In the genomic region with DNA sequence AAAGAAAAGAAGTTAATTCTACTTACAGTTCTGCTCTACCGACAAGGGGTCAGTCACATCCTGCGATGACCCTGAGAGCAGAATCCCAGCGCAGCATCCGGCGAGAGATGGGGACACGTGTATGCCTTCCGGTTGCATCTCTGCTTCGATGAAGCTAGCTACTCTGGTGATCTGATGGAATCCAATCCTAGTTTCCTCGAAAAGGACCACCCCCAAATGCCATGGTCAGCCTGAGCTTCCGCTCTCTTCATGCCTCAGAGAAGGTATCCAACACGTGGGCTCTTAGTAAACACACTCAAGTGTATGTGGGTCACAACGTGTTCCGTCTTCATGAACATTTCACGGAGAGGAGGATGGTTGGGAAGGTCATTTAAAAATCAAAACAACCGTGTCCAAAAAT, we compare ENCODE assay signal across 22 mouse cellular contexts. TPM values are rescaled to one million over a fixed set of nuclear protein-coding genes. Genes with fewer than 3 reads are reported as not detected.
DNase-seq lines count a peak whose midpoint lies in the region; ATAC-seq and TF ChIP-seq lines count a peak whose summit lies in the region.
"Had no signal": no experiment of that assay in that cellular context is flagged by ENCODE, and none has a peak within 500 bp of the region (broad histone marks: within the 10 kb centered on the region; RNA-seq: fewer than 3 reads in every experiment).

No protein-coding gene starts in this region.

- H3K4me2 ChIP-seq in limb, embryonic 12.5 days: no peak overlapping the region
- H3K4me2 ChIP-seq: forebrain, embryonic 15.5 days; hindbrain, embryonic 14.5 days; liver, embryonic 12.5 days; lung, embryonic 15.5 days; midbrain, embryonic 11.5 days; neural tube, embryonic 15.5 days had no signal

- H3K4me3 ChIP-seq in limb, embryonic 12.5 days (replicated peaks): no peak overlapping the region
- H3K4me3 ChIP-seq in limb, embryonic 10.5 days: no peak overlapping the region
- peak overlapping the region; percentile 61 for H3K4me3 ChIP-seq in bone marrow, adult 2 months (replicated peaks; ENCODE audit: control insufficient read depth, low read depth, low read length)
- no peak overlapping the region for H3K4me3 ChIP-seq in hindbrain, embryonic 10.5 days
- H3K4me3 ChIP-seq: embryonic facial prominence, embryonic 10.5 days; forebrain, embryonic 15.5 days; heart, adult 2 months; liver, embryonic 12.5 days; lung, embryonic 15.5 days; neural tube, embryonic 15.5 days had no signal

- DNase-seq in limb, embryonic 10.5 days (ENCODE audit: low spot score): no peak
- DNase-seq in A20 (ENCODE audit: low read depth, low spot score): peak; percentile 79
- DNase-seq in naive thymus-derived CD4-positive, alpha-beta T cell, adult 2 months (ENCODE audit: low read depth): peak; percentile 46
- DNase-seq in thymus, postnatal 14 days: no peak
- no peak for DNase-seq in hindbrain, embryonic 10.5 days (ENCODE audit: low spot score)
- DNase-seq: adrenal gland, adult 8-10 months; cerebellum, adult 9-10 months; gastrocnemius, postnatal 10 days; heart, adult 2 months; left cerebral cortex, postnatal 4 days; lung, postnatal 4 days; thymus, postnatal 4 days had no signal

- H3K9me3 ChIP-seq in limb, embryonic 12.5 days: no peaks in the 10 kb centered on the region
- H3K9me3 ChIP-seq in limb, embryonic 10.5 days (replicated peaks): no peaks in the 10 kb centered on the region
- H3K9me3 ChIP-seq in hindbrain, embryonic 10.5 days: 0 out of 2 replicates have a peak, but pooled peaks cover 3% of the 10 kb centered on the region
- H3K9me3 ChIP-seq: forebrain, embryonic 15.5 days; liver, embryonic 12.5 days; lung, embryonic 15.5 days; neural tube, embryonic 15.5 days had no signal

- H3K9ac ChIP-seq in limb, embryonic 12.5 days (replicated peaks): no peak overlapping the region
- H3K9ac ChIP-seq: forebrain, embryonic 15.5 days; hindbrain, embryonic 14.5 days; liver, embryonic 12.5 days; lung, embryonic 15.5 days; neural tube, embryonic 15.5 days had no signal

- H3K36me3 ChIP-seq in limb, embryonic 12.5 days: no peaks in the 10 kb centered on the region
- no peaks in the 10 kb centered on the region for H3K36me3 ChIP-seq in limb, embryonic 10.5 days
- H3K36me3 ChIP-seq in hindbrain, embryonic 10.5 days: no peaks in the 10 kb centered on the region
- H3K36me3 ChIP-seq: embryonic facial prominence, embryonic 10.5 days; forebrain, embryonic 15.5 days; liver, embryonic 12.5 days; lung, embryonic 15.5 days; neural tube, embryonic 15.5 days had no signal

- ATAC-seq in limb, embryonic 12.5 days (ENCODE audit: insufficient number of reproducible peaks, insufficient read depth, low FRiP score, low TSS enrichment, low read depth): no peak
- ATAC-seq: forebrain, embryonic 15.5 days; intestine, embryonic 16.5 days; liver, embryonic 12.5 days had no signal

- peak; percentile 8; the same call in 1 of the 2 replicates for TF ChIP-seq CTCF in bone marrow, adult 2 months (IDR thresholded peaks at IDR 0.05; ENCODE audit: control insufficient read depth, insufficient read depth, low read length)

- TF ChIP-seq POLR2A in bone marrow, adult 2 months (IDR thresholded peaks at IDR 0.05; ENCODE audit: borderline replicate concordance, control insufficient read depth, low read depth, low read length): no peak

- no peaks in the 10 kb centered on the region for H3K4me1 ChIP-seq in limb, embryonic 12.5 days (replicated peaks)
- H3K4me1 ChIP-seq in limb, embryonic 10.5 days: no peaks in the 10 kb centered on the region
- H3K4me1 ChIP-seq in bone marrow, adult 2 months (ENCODE audit: control insufficient read depth, insufficient read depth, low read length): peaks cover 4% of the 10 kb centered on the region
- H3K4me1 ChIP-seq in hindbrain, embryonic 10.5 days (replicated peaks): no peaks in the 10 kb centered on the region
- H3K4me1 ChIP-seq: embryonic facial prominence, embryonic 10.5 days; forebrain, embryonic 15.5 days; liver, embryonic 12.5 days; lung, embryonic 15.5 days; neural tube, embryonic 15.5 days had no signal

- 91% methylated on average over 15 of the region's 15 CpGs for WGBS in limb, embryonic 12.5 days
- 91% methylated on average over 15 of the region's 15 CpGs for WGBS in limb, embryonic 10.5 days
- 81% methylated on average over 15 of the region's 15 CpGs for WGBS in bone marrow, adult 2 months
- 93% methylated on average over 15 of the region's 15 CpGs for WGBS in hindbrain, embryonic 10.5 days

- no peaks in the 10 kb centered on the region for H3K27me3 ChIP-seq in limb, embryonic 12.5 days
- H3K27me3 ChIP-seq in limb, embryonic 10.5 days (ENCODE audit: low read depth, poor library complexity, severe bottlenecking): no peaks in the 10 kb centered on the region
- H3K27me3 ChIP-seq in hindbrain, embryonic 10.5 days (ENCODE audit: insufficient read depth, poor library complexity, severe bottlenecking): no peaks in the 10 kb centered on the region
- H3K27me3 ChIP-seq: forebrain, embryonic 15.5 days; liver, embryonic 12.5 days; lung, embryonic 15.5 days; neural tube, embryonic 15.5 days had no signal

- 0 out of 2 replicates have a peak overlapping the region, but pooled peaks have one; percentile 25 for H3K27ac ChIP-seq in limb, embryonic 12.5 days
- H3K27ac ChIP-seq in limb, embryonic 10.5 days: no peak overlapping the region
- peak overlapping the region; percentile 41 for H3K27ac ChIP-seq in bone marrow, adult 2 months (ENCODE audit: control insufficient read depth, insufficient read depth, low read depth, low read length, poor library complexity)
- H3K27ac ChIP-seq in hindbrain, embryonic 10.5 days: no peak overlapping the region
- H3K27ac ChIP-seq: embryonic facial prominence, embryonic 10.5 days; forebrain, embryonic 15.5 days; heart, adult 2 months; hindbrain, embryonic 14.5 days; liver, embryonic 12.5 days; lung, embryonic 15.5 days; neural tube, embryonic 15.5 days had no signal

RNA-seq across cellular contexts. Expression of a gene that starts 0.6 kb away (rescaled TPM):
- polyA plus RNA-seq in limb, embryonic 12.5 days (2016; fragmentation: Nextera tagmentation; extraction: Ambion mirVana): 0.52 and 0.55 TPM in 2 replicates
- 0.19 and 0.28 TPM in 2 replicates for polyA plus RNA-seq in limb, embryonic 10.5 days (2016; fragmentation: Nextera tagmentation; extraction: Ambion mirVana)
- 4.2 and 17.4 TPM in 2 replicates for polyA plus RNA-seq in bone marrow, adult 2 months (2011; ENCODE audit: insufficient read depth, insufficient read length, low replicate concordance, missing spikeins)
- polyA plus RNA-seq in hindbrain, embryonic 10.5 days (2016; fragmentation: Nextera tagmentation; extraction: Ambion mirVana): 0.15 and 0.52 TPM in 2 replicates

RNA-seq across cellular contexts. Expression of a gene that starts 27.1 kb away (rescaled TPM):
- 0.31 and 0.40 TPM in 2 replicates for polyA plus RNA-seq in limb, embryonic 12.5 days (2016; fragmentation: Nextera tagmentation; extraction: Ambion mirVana)
- polyA plus RNA-seq in limb, embryonic 10.5 days (2016; fragmentation: Nextera tagmentation; extraction: Ambion mirVana): 0.18 and 0.25 TPM in 2 replicates
- polyA plus RNA-seq in bone marrow, adult 2 months (2011; ENCODE audit: insufficient read depth, insufficient read length, low replicate concordance, missing spikeins): 2.2 and 6.0 TPM in 2 replicates
- polyA plus RNA-seq in hindbrain, embryonic 10.5 days (2016; fragmentation: Nextera tagmentation; extraction: Ambion mirVana): 0.24 and 0.29 TPM in 2 replicates

RNA-seq across cellular contexts. Expression of a gene that starts 37.1 kb away (rescaled TPM):
- polyA plus RNA-seq in limb, embryonic 12.5 days (2016; fragmentation: Nextera tagmentation; extraction: Ambion mirVana): 32.2 and 34.6 TPM in 2 replicates
- polyA plus RNA-seq in limb, embryonic 10.5 days (2016; fragmentation: Nextera tagmentation; extraction: Ambion mirVana): 12.5 and 18.3 TPM in 2 replicates
- polyA plus RNA-seq in bone marrow, adult 2 months (2011; ENCODE audit: insufficient read depth, insufficient read length, low replicate concordance, missing spikeins): 4.9 and 9.4 TPM in 2 replicates
- polyA plus RNA-seq in hindbrain, embryonic 10.5 days (2016; fragmentation: Nextera tagmentation; extraction: Ambion mirVana): 16.8 and 18.3 TPM in 2 replicates

Comparison
In these comparisons a context has a peak if more than half of its experiments do, and no peak if none do; other contexts are left out.
1. H3K27ac ChIP-seq: peak in limb, embryonic 12.5 days (single experiment) and bone marrow, adult 2 months (single experiment); none in limb, embryonic 10.5 days (single experiment) and hindbrain, embryonic 10.5 days (single experiment).
2. DNase-seq: peak in A20 (single experiment) and naive thymus-derived CD4-positive, alpha-beta T cell, adult 2 months (single experiment); none in limb, embryonic 10.5 days (single experiment), thymus, postnatal 14 days (single experiment) and hindbrain, embryonic 10.5 days (single experiment).